In the genomic region with DNA sequence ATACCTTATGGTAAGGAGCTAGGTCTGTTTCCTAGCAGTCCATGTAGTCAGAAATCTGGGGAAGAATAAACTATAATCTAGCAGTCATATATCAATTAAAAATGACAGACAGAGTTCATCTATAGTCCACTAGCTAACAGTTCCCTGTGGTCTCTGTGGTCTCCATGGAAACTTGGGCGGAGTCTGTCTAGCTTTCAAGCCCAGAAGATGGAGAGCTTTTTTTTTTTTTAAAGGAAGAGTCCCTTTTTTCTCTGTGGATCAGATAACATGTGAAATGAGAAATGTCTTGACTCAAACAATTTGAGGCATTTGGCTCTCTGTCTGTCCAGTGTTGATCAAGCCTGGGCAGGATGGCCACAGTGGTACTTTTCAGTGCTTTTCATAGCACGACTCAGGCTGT, we compare ENCODE assay signal across 19 mouse cellular contexts. TPM values are rescaled to one million over a fixed set of nuclear protein-coding genes. Genes with fewer than 3 reads are reported as not detected.
A peak's percentile ranks its signal among the peaks of the same experiment; 100 is the strongest.
DNase-seq lines count a peak whose midpoint lies in the region; ATAC-seq lines count a peak whose summit lies in the region.
"Had no signal": no experiment of that assay in that cellular context is flagged by ENCODE, and none has a peak within 500 bp of the region (broad histone marks: within the 10 kb centered on the region; RNA-seq: fewer than 3 reads in every experiment).

No protein-coding gene starts in this region.

- H3K9me3 ChIP-seq in midbrain, embryonic 14.5 days (ENCODE audit: control insufficient read depth, low read length) = no peaks in the 10 kb centered on the region
- no peaks in the 10 kb centered on the region for H3K9me3 ChIP-seq in midbrain, embryonic 13.5 days
- H3K9me3 ChIP-seq: heart, embryonic 15.5 days had no signal

- no peak overlapping the region for H3K4me3 ChIP-seq in midbrain, embryonic 14.5 days (replicated peaks; ENCODE audit: low read depth, low read length)
- H3K4me3 ChIP-seq in midbrain, embryonic 13.5 days (replicated peaks) = no peak overlapping the region
- H3K4me3 ChIP-seq: erythroblast, embryonic 14.5 days; heart, embryonic 15.5 days; neural tube, embryonic 12.5 days had no signal

- WGBS in midbrain, embryonic 14.5 days = 80% methylated on average over 2 of the region's 2 CpGs
- WGBS in midbrain, embryonic 13.5 days = 81% methylated on average over 2 of the region's 2 CpGs

- H3K4me1 ChIP-seq in midbrain, embryonic 14.5 days (ENCODE audit: control insufficient read depth, insufficient read depth, low read length) = no peaks in the 10 kb centered on the region
- no peaks in the 10 kb centered on the region for H3K4me1 ChIP-seq in midbrain, embryonic 13.5 days (replicated peaks)
- H3K4me1 ChIP-seq: heart, embryonic 15.5 days; neural tube, embryonic 12.5 days had no signal

- no peak for ATAC-seq in midbrain, embryonic 14.5 days (ENCODE audit: low FRiP score, low TSS enrichment)
- no peak for ATAC-seq in midbrain, embryonic 13.5 days
- no peak for ATAC-seq in frontal cortex, adult (ENCODE audit: low TSS enrichment)

- no peaks in the 10 kb centered on the region for H3K36me3 ChIP-seq in midbrain, embryonic 14.5 days (ENCODE audit: control insufficient read depth, insufficient read depth, low read length)
- H3K36me3 ChIP-seq in midbrain, embryonic 13.5 days = no peaks in the 10 kb centered on the region
- H3K36me3 ChIP-seq: heart, embryonic 15.5 days; neural tube, embryonic 12.5 days had no signal

- H3K27ac ChIP-seq in midbrain, embryonic 14.5 days (replicated peaks; ENCODE audit: low read depth, low read length) = no peak overlapping the region
- H3K27ac ChIP-seq in midbrain, embryonic 13.5 days = no peak overlapping the region
- H3K27ac ChIP-seq: heart, embryonic 15.5 days; liver, embryonic 14.5 days; macrophage; neural tube, embryonic 12.5 days had no signal

- intact Hi-C loops in heart, postnatal 10 days (cut with DNase I) = no loop called here
- intact Hi-C loops in heart, postnatal 25 days (cut with DNase I) = no loop called here

- H3K4me2 ChIP-seq in midbrain, embryonic 14.5 days (ENCODE audit: low read length) = no peak overlapping the region
- no peak overlapping the region for H3K4me2 ChIP-seq in midbrain, embryonic 13.5 days (replicated peaks)
- H3K4me2 ChIP-seq: heart, embryonic 15.5 days; neural tube, embryonic 12.5 days had no signal

- DNase-seq in heart, postnatal 10 days = peak; percentile 6 to 9
- DNase-seq in heart, postnatal 25 days (ENCODE audit: low spot score) = no peak
- DNase-seq in midbrain, embryonic 14.5 days = peak; percentile 33
- peak; percentile 49 for DNase-seq in embryo, embryonic 10.5 days (ENCODE audit: low spot score)
- no peak for DNase-seq in frontal cortex, postnatal 14 days (ENCODE audit: low spot score in 2 of 2)
- DNase-seq in spleen, postnatal 36 days (ENCODE audit: low spot score in 2 of 2) = no peak
- DNase-seq: adrenal gland, postnatal 25 days; cerebellum, postnatal 25 days; kidney, postnatal 36 days; layer of hippocampus, postnatal 36 days; left cerebral cortex, postnatal 4 days; spleen, adult 18-20 months had no signal

- H3K27me3 ChIP-seq in midbrain, embryonic 14.5 days (ENCODE audit: control insufficient read depth, insufficient read depth, low read length) = no peaks in the 10 kb centered on the region
- no peaks in the 10 kb centered on the region for H3K27me3 ChIP-seq in midbrain, embryonic 13.5 days
- H3K27me3 ChIP-seq: heart, embryonic 15.5 days; neural tube, embryonic 12.5 days had no signal

- no peak overlapping the region for H3K9ac ChIP-seq in midbrain, embryonic 14.5 days (replicated peaks; ENCODE audit: low read length)
- no peak overlapping the region for H3K9ac ChIP-seq in midbrain, embryonic 13.5 days (replicated peaks)
- H3K9ac ChIP-seq: heart, embryonic 15.5 days; liver, embryonic 14.5 days; neural tube, embryonic 12.5 days had no signal

RNA-seq across cellular contexts. Expression of a gene that starts 9.8 kb away (rescaled TPM):
- under 1 TPM; 0.42 to 0.45 TPM for total RNA-seq in heart, postnatal 10 days (2021)
- total RNA-seq in heart, postnatal 25 days (2021) = under 1 TPM; 0.16 to 0.34 TPM
- polyA plus RNA-seq in midbrain, embryonic 14.5 days (2014; fragmentation: Nextera tagmentation; extraction: Ambion mirVana) = 22.9 and 32.6 TPM in 2 replicates
- polyA plus RNA-seq in midbrain, embryonic 13.5 days (2015; fragmentation: Nextera tagmentation; extraction: Ambion mirVana) = 15.0 and 15.1 TPM in 2 replicates
- polyA plus RNA-seq: erythroblast, embryonic 14.5 days had no signal

RNA-seq across cellular contexts. Expression of a gene that starts 37.9 kb away (rescaled TPM):
- 1 to 10 TPM; 5.5 to 6.5 TPM for total RNA-seq in heart, postnatal 10 days (2021)
- 1 to 10 TPM; 4.9 to 5.4 TPM for total RNA-seq in heart, postnatal 25 days (2021)
- polyA plus RNA-seq in midbrain, embryonic 14.5 days (2014; fragmentation: Nextera tagmentation; extraction: Ambion mirVana) = 4.5 and 6.4 TPM in 2 replicates
- polyA plus RNA-seq in midbrain, embryonic 13.5 days (2015; fragmentation: Nextera tagmentation; extraction: Ambion mirVana) = 4.3 and 5.1 TPM in 2 replicates
- polyA plus RNA-seq: erythroblast, embryonic 14.5 days had no signal

Comparison
In these comparisons a context has a peak if more than half of its experiments do, and no peak if none do; other contexts are left out.
1. DNase-seq: peak in heart, postnatal 10 days (2 of 2), midbrain, embryonic 14.5 days (single experiment) and embryo, embryonic 10.5 days (single experiment); none in heart, postnatal 25 days (single experiment), frontal cortex, postnatal 14 days (0 of 2) and spleen, postnatal 36 days (0 of 2).